Mouse (Mus musculus) ovary, adult 18-20 months (tissue): ENCODE results near the gene Rasa3.

ENCODE experiments used
- DNase-seq: peaks from one replicate; pipeline ENCODE4 v3.0.0; 2022; ENCODE audit warnings: low spot score, mixed read lengths

Gene Rasa3

GRCm38 (mm10) chr8:13685674-13686314 lies 8.4 kb upstream of the Rasa3 start:
- no peak for DNase-seq

GRCm38 (mm10) chr8:13684131-13684530 lies 6.7 kb upstream of the Rasa3 start:
- no peak for DNase-seq

GRCm38 (mm10) chr8:13678182-13678581 lies 779 bp upstream of the Rasa3 start:
- DNase-seq = no peak

DNA sequence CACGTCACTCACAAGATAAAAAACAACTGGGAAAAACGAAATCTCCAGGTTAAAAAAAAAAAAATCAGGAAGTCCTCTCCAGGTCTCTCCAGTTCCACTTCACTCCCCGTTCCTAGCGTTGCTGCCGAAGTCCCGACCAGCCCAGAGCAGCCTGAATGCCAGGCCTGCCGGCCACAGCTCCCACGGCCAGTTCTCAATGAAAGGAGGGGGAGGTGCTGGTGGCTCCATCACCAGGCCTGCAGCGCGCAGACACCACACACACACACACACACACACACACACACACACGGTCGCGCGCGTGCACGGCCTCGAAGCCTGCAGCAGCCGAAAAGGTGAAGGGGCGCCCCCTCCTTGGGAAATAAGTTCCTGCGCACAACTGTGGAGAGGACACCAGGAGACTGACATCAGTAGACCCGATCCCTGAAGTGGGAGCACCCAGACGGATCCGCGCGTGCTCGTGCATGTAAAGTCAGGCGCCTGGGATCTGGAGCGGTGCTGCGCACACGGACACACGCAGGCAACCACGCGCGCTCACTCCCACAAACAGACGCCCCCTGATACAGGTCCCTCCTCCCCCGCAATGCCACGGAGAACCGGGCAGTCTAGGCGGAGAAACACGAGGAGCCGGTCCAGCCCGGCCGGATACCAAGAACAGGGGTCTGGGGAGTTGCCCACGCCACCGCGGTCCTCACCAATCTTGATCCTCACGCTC lies 546 bp downstream of the Rasa3 start:
- DNase-seq = peak; percentile 31

GRCm38 (mm10) chr8:13676302-13676700 lies 1.1 kb downstream of the Rasa3 start:
- DNase-seq = no peak

DNA sequence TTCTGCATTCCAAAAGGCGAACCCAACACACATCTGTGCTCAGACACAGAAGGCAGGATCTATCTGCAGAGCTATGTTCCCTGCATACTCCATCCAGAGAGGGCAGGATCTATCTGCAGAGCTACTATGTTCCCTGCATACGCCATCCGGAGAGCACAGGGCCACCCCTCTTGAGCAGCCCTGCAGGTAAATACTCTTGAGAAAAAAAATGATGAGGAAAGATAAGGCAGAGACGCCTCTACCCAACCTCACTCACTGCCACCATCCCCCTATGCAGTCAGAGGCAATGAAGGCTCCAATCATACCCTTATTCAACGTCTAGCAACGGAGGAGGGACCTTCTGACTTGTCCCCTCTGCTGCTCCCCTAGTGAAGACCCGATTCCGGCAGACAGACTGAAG lies 1.9 kb downstream of the Rasa3 start:
- DNase-seq = no peak

DNA sequence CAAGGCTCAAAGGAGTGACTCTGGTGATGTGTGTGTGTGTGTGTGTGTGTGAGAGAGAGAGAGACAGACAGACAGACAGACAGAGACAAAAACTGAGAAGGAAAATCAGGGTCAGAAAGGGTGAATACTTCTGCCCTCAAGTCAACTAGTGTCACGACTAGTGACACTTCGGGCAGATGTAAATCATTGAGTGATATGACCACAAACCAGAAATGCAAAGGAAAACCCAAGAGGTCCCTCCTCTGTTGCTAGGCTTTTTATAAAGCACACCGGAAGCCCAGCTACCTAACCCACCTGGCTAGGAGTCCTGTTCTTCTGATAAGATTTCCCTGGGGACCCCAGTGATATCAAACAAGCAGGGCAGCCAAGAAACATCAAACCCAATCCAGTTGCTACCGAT lies 2.3 kb downstream of the Rasa3 start:
- no peak for DNase-seq

DNA sequence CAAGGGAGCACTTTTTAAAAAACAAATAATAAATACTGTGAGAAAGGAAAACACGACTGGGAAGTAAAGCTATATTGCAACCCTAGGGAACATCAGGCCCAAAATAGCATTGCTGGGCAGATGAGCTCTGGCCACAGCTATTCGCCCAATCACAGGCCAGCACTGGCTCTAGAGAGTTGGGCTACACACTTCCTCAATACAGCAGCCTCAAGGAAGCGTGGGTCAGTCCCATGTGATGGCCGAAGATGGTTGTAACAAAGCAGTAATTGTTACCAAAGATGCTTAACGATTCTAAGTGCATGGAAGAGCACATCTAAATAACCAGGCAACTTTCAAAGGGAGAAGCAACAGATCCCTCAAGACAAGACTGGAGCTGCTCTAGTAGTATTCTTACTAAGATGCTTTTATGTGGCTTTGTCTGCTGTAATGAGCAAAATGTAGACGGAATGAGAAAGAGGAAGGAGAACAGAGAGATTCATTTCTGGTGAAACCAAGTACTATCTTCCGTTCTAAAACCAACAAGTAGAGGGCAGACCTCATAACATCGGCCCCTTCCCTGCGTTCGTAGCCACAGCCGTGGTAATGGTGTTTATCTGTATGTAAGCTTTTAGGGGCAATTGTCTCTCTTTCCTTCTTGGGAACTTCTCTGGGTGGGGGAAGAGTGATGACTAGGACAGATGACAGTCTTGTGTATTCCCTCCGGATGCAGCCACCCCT lies 3.0 kb downstream of the Rasa3 start:
- DNase-seq = no peak

DNA sequence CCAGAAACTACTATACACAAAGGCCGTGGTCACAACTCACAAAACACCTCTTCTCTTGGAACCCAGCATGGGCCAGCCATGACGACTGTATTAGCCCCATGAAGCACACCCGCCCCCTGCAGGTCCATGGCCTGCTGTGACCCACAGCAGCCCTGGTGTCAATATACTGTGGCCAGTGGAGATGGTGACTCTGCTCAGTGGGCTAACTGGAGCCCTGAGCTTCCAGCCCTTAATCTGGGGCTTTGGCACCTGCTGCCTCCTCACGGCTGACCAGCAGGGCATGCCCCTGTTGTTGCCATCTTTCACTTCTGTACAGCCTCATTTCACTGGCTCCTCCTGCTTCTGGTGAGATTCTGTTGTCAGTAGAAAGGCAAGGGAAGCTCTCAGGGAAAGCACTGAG lies 4.2 kb downstream of the Rasa3 start:
- no peak for DNase-seq

DNA sequence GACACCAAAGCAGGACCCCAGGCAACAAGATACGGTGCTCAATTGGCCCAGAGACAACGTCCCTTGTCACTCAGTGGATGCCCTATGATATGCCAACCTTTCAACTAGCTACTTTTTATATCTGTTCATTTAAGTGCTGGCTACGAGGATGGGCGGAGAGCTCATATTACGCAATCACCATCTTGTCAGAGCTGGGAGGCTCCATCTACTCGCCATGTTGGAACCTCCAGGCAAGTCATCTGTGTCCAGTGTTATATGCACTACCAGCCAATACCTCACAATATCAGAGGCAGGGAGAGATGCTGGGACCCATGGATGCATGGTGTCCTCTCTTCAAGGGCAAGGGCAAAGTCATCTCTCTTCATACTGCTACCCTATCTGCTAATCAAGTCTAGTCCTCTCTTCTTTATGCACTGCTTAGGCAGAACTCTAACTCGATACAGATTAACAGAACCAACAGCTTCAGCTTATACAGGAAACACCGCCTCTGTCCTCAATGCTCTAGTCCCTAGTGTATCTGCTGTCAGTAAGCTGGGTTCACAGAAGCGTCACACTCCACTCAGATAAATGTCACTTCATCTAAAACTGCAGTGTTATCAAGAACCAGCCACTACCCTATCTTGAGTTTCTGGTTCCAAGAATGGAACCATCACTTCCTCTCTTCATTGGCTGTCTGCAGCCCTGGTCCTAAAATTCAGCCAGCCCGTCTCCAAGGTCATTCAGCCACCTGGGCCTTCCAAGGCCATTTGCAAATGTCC lies 6.0 kb downstream of the Rasa3 start:
- DNase-seq = no peak

- no peak for DNase-seq
These were observed 7.4 kb downstream of the Rasa3 start for GRCm38 (mm10) chr8:13670011-13670471.

- no peak for DNase-seq
These were observed 9.0 kb downstream of the Rasa3 start for GRCm38 (mm10) chr8:13668367-13668766.

DNA sequence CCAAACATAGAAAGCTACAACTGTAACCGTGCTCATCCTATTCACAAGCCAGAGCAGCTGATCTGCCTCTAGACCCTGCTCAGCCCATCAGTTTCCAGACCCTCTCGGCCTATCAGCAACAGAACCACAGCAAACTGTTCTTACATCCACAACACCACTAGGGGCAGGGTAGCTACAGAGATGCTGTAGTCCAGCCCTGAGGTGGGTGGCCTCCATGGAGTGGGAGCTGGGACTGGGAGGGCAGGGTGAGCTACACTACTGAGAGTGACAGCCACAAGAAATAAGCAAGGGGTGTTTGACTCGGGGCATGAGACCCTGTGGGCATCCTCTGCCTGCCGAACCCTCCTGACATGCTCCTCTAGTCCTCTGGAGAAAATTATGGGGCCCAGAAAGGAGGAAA lies 9.5 kb downstream of the Rasa3 start:
- DNase-seq = no peak

GRCm38 (mm10) chr8:13665944-13666343 lies 11.5 kb downstream of the Rasa3 start:
- DNase-seq = no peak

DNA sequence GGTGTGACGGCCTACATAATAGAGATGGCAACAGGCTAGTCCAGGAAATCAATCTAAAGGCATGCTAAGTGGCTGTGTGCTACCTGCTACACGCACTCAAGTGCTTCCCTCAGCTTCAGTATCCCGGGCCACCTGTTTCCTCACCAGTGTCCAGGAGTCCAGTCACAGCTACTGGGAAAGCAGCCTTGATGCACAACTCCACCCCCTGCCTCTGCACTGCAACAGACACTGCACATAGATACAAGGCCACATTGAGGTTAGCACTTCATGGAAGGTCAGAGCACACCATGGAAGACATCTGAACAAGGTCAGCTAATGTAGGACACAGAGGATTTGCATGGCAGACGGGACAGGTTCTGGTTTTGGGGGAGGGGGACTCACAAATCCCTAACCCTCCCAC lies 11.9 kb downstream of the Rasa3 start:
- no peak for DNase-seq

DNA sequence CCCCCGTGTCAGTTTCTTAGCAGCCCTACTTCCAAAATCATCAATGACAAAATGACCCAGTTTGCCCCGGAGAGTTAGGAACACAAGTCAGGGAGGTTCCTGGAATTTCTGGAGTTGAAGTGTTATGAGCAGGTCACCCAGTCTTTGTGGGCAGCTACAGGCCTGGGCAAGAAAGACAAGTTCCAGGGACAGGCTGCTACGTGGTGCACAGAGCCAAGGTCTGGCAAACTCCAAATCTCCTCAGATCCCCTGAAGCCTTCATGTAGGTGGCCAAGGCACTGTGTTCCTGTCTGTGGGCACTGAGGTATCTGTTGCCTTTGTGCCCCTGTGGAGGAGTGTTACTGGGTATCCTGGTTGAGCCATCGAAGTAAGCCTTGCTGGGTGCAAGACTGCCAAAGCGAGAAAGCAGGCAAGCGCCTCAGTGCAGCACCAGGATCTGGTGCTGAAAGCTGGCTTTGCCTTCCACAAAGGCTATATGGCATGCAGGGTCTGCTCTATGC lies 12.6 kb downstream of the Rasa3 start:
- peak; percentile 33 for DNase-seq

- no peak for DNase-seq
These were observed 17.1 kb downstream of the Rasa3 start for GRCm38 (mm10) chr8:13660323-13660722.

DNA sequence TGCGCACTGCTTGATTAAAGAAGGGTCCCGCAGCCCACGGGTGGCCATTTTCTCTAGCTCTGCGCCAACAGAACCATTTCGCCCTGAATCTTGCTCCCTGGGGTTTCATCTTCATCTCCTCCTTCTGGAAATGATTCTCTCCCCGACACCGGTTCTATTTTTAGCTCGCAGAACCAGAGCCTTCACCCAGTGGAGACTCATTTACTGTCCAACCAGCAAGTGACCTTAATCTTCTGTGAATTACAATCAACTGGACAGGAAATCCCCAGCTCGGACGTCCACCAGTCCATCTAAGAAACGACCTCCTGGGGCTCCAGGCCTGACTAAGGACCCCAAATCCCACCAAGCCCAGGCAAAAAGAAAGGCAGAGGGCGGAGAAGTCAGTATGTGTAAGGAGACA lies 19.9 kb downstream of the Rasa3 start:
- no peak for DNase-seq

GRCm38 (mm10) chr8:13655033-13655351 lies 22.4 kb downstream of the Rasa3 start:
- no peak for DNase-seq

- DNase-seq = no peak
These were observed 22.9 kb downstream of the Rasa3 start for GRCm38 (mm10) chr8:13654350-13655032.

GRCm38 (mm10) chr8:13650541-13651191 lies 26.7 kb downstream of the Rasa3 start:
- no peak for DNase-seq
